Mouse (Mus musculus) kidney, adult 2 months (tissue): ENCODE data around the gene Bbs10.

Experiments used
- CTCF ChIP-seq: fragments of 200-500 bp; conservative IDR thresholded peaks from 2 replicates; pipeline ENCODE4 v1.5.1; 2011; ENCODE audit warnings: low read depth, mild to moderate bottlenecking, control low read depth, low read length, moderate library complexity, mixed read lengths; ENCODE audit not compliant: insufficient read depth, insufficient read length
- POLR2A ChIP-seq: fragments of 200-500 bp; IDR thresholded peaks from one replicate; pipeline ENCODE4 v1.6.1; 2011; ENCODE audit warnings: low read depth, low read length, control low read depth

DNA sequence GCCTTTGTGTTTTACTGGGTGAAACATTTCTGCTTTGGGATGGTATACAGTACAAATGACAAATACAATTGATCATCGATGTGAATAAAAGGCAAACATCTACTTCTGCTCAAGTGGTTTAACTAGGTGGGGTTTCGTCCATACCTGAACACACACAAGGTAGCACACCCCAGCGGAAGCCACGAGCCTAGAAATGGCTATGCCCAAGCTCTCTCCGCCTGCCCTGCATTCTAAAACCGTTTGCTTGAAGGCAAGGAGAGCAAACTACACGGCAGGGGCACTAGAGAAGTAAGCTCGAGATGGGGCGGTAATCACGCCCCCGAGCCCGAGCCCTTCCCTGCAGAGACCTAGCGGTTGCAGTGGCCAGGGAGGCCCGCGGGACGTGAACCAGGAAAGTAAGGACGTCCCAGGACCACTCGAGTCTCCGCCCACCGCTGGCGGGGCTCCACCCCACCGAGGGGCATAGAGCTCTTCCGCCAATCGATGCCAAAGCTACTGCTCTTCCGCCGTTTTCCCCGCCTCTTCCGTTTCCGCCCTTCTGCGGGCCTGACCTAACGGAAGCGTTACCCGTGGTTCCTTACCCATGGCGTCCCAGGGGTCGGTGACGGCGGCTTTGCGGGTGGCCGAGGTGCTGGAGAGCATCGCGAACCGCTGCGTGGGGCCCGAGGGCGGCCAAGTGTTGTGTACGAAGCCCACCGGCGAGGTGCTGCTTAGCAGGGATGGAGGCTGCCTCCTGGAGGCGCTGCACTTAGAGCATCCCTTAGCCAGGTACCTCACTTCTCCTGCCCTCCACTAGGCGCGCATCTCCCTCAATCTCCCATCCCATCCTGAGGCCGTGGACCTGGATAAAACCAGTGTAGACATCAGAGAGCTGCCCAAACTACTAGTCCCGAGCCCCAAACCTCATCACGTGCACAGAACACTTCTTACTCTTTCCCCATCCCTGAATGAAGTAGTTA, at the start of gene Bbs10:
- TF ChIP-seq CTCF: peak; percentile 71
- peak; percentile 41 for TF ChIP-seq POLR2A
